Mouse (Mus musculus): Measurements from ENCODE around the gene Actrt3. TPM values are rescaled to one million over a fixed set of nuclear protein-coding genes. Genes with fewer than 3 reads are reported as not detected.
"Not testable (repeated sequence)": the region's sequence is repeated elsewhere in the genome, so short reads cannot be mapped to it uniquely, and the experiment has no call there.

Gene Actrt3
- polyA plus RNA-seq, 1 experiment: 0.02 TPM

DNA sequence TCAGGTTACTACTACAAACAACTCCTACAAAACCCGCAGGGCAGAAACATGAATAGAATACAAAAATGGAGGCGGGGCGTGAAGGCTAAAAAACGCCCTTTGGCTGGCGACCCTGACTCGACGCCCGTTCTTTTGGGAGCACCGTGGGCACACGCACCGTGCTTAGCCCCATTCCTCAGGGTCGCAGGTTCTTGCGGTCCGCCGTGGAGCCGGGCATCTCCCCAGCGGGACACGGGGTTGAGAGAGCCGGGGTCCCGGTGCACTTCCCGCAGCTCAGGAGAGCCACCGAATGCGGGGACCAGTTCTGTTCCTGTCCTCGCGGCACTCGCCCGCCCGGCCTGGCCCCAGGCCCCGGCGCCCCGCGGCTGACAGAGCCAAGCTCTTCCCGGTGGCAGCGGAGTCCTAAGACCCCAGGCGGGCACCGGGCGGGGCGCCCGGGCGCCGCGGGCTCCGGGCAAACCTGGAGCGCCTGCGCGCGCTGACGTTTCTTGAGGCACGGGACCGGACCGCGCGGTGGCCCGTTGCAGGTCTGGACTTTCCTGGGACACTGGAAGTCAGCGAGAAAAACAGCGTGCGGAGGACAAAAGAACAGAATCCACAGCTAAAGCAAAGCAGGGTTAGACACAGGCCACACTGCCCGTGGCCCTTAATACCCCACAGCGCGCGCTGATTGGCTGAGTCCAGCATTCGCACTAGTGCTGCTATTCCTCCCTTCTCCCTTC is 4.5 kb downstream of the Actrt3 start:
- H3K4me3 ChIP-seq (ENCODE audit: insufficient read depth, poor library complexity, severe bottlenecking): peak overlapping the region; percentile 36
- TF ChIP-seq MAX (IDR thresholded peaks at IDR 0.05) (no peak), CTCF (IDR thresholded peaks at IDR 0.05; ENCODE audit: control insufficient read depth, insufficient read depth, insufficient read length) (no peak), USF1 (IDR thresholded peaks at IDR 0.05; ENCODE audit: low read depth) (no peak), FOSL1 (IDR thresholded peaks at IDR 0.05; ENCODE audit: insufficient read depth, low read length, poor library complexity, severe bottlenecking) (no peak), MYOD1 (IDR thresholded peaks at IDR 0.05; ENCODE audit: control insufficient read depth, insufficient read length, low read depth) (no peak), MYOG (IDR thresholded peaks at IDR 0.05; ENCODE audit: control insufficient read depth, extremely low read depth, insufficient read length) (no peak), CEBPB (IDR thresholded peaks at IDR 0.05; ENCODE audit: low read depth) (no peak)
- peak overlapping the region; percentile 88 for H3ac ChIP-seq (ENCODE audit: control insufficient read depth, insufficient read length, low read depth)
- no peaks in the 10 kb centered on the region for H3K27me3 ChIP-seq (ENCODE audit: control insufficient read depth, insufficient read depth, insufficient read length)
- H3K36me3 ChIP-seq (ENCODE audit: control insufficient read depth, insufficient read depth): no peaks in the 10 kb centered on the region
- no peaks in the 10 kb centered on the region for H3K79me2 ChIP-seq (ENCODE audit: control insufficient read depth, insufficient read depth)
- H3K79me3 ChIP-seq (ENCODE audit: low read depth): no peaks in the 10 kb centered on the region

- Histone ChIP-seq H3K4me3 (ENCODE audit: insufficient read depth, poor library complexity, severe bottlenecking) (no peak overlapping the region), H3K36me3 (ENCODE audit: control insufficient read depth, insufficient read depth) (no peaks in the 10 kb centered on the region), H3K79me2 (ENCODE audit: control insufficient read depth, insufficient read depth) (no peaks in the 10 kb centered on the region), H3ac (ENCODE audit: control insufficient read depth, insufficient read length, low read depth) (no peak overlapping the region), H3K79me3 (ENCODE audit: low read depth) (no peaks in the 10 kb centered on the region), H3K27me3 (ENCODE audit: control insufficient read depth, insufficient read depth, insufficient read length) (no peaks in the 10 kb centered on the region)
- TF ChIP-seq FOSL1 (IDR thresholded peaks at IDR 0.05; ENCODE audit: insufficient read depth, low read length, poor library complexity, severe bottlenecking): no peak
- no peak for TF ChIP-seq MYOD1 (IDR thresholded peaks at IDR 0.05; ENCODE audit: control insufficient read depth, insufficient read length, low read depth)
- no peak for TF ChIP-seq MYOG (IDR thresholded peaks at IDR 0.05; ENCODE audit: control insufficient read depth, extremely low read depth, insufficient read length)
- no peak for TF ChIP-seq USF1 (IDR thresholded peaks at IDR 0.05; ENCODE audit: low read depth)
- no peak for TF ChIP-seq MAX (IDR thresholded peaks at IDR 0.05)
- TF ChIP-seq CEBPB (IDR thresholded peaks at IDR 0.05; ENCODE audit: low read depth): no peak
- no peak for TF ChIP-seq CTCF (IDR thresholded peaks at IDR 0.05; ENCODE audit: control insufficient read depth, insufficient read depth, insufficient read length)
These were observed 5.8 kb downstream of the Actrt3 start for GRCm38 (mm10) chr3:30593719-30594485.

GRCm38 (mm10) chr3:30592418-30592853 is 7.3 kb downstream of the Actrt3 start:
- Histone ChIP-seq H3K4me3 (ENCODE audit: insufficient read depth, poor library complexity, severe bottlenecking) (no peak overlapping the region), H3K79me2 (ENCODE audit: control insufficient read depth, insufficient read depth) (no peaks in the 10 kb centered on the region), H3K79me3 (ENCODE audit: low read depth) (no peaks in the 10 kb centered on the region), H3K27me3 (ENCODE audit: control insufficient read depth, insufficient read depth, insufficient read length) (no peaks in the 10 kb centered on the region), H3ac (ENCODE audit: control insufficient read depth, insufficient read length, low read depth) (no peak overlapping the region), H3K36me3 (ENCODE audit: control insufficient read depth, insufficient read depth) (no peaks in the 10 kb centered on the region)
- TF ChIP-seq MYOD1 (IDR thresholded peaks at IDR 0.05; ENCODE audit: control insufficient read depth, insufficient read length, low read depth) (no peak), MAX (IDR thresholded peaks at IDR 0.05) (no peak), USF1 (IDR thresholded peaks at IDR 0.05; ENCODE audit: low read depth) (no peak), CTCF (IDR thresholded peaks at IDR 0.05; ENCODE audit: control insufficient read depth, insufficient read depth, insufficient read length) (no peak), MYOG (IDR thresholded peaks at IDR 0.05; ENCODE audit: control insufficient read depth, extremely low read depth, insufficient read length) (no peak), CEBPB (IDR thresholded peaks at IDR 0.05; ENCODE audit: low read depth) (no peak), FOSL1 (IDR thresholded peaks at IDR 0.05; ENCODE audit: insufficient read depth, low read length, poor library complexity, severe bottlenecking) (no peak)

- Histone ChIP-seq H3K36me3 (ENCODE audit: control insufficient read depth, insufficient read depth) (no peaks in the 10 kb centered on the region), H3ac (ENCODE audit: control insufficient read depth, insufficient read length, low read depth) (no peak overlapping the region), H3K27me3 (ENCODE audit: control insufficient read depth, insufficient read depth, insufficient read length) (no peaks in the 10 kb centered on the region), H3K79me2 (ENCODE audit: control insufficient read depth, insufficient read depth) (no peaks in the 10 kb centered on the region), H3K4me3 (ENCODE audit: insufficient read depth, poor library complexity, severe bottlenecking) (no peak overlapping the region), H3K79me3 (ENCODE audit: low read depth) (no peaks in the 10 kb centered on the region)
- TF ChIP-seq MYOD1 (IDR thresholded peaks at IDR 0.05; ENCODE audit: control insufficient read depth, insufficient read length, low read depth) (no peak), USF1 (IDR thresholded peaks at IDR 0.05; ENCODE audit: low read depth) (no peak), MAX (IDR thresholded peaks at IDR 0.05) (no peak), MYOG (IDR thresholded peaks at IDR 0.05; ENCODE audit: control insufficient read depth, extremely low read depth, insufficient read length) (no peak), FOSL1 (IDR thresholded peaks at IDR 0.05; ENCODE audit: insufficient read depth, low read length, poor library complexity, severe bottlenecking) (no peak), CEBPB (IDR thresholded peaks at IDR 0.05; ENCODE audit: low read depth) (no peak), CTCF (IDR thresholded peaks at IDR 0.05; ENCODE audit: control insufficient read depth, insufficient read depth, insufficient read length) (no peak)
These were observed 10.9 kb downstream of the Actrt3 start for GRCm38 (mm10) chr3:30588865-30589264.

- Histone ChIP-seq H3K27me3 (ENCODE audit: control insufficient read depth, insufficient read depth, insufficient read length) (no peaks in the 10 kb centered on the region), H3K36me3 (ENCODE audit: control insufficient read depth, insufficient read depth) (no peaks in the 10 kb centered on the region), H3K79me3 (ENCODE audit: low read depth) (no peaks in the 10 kb centered on the region), H3ac (ENCODE audit: control insufficient read depth, insufficient read length, low read depth) (no peak overlapping the region), H3K4me3 (ENCODE audit: insufficient read depth, poor library complexity, severe bottlenecking) (no peak overlapping the region), H3K79me2 (ENCODE audit: control insufficient read depth, insufficient read depth) (no peaks in the 10 kb centered on the region)
- no peak for TF ChIP-seq MAX (IDR thresholded peaks at IDR 0.05)
- no peak for TF ChIP-seq MYOD1 (IDR thresholded peaks at IDR 0.05; ENCODE audit: control insufficient read depth, insufficient read length, low read depth)
- no peak for TF ChIP-seq CEBPB (IDR thresholded peaks at IDR 0.05; ENCODE audit: low read depth)
- no peak for TF ChIP-seq MYOG (IDR thresholded peaks at IDR 0.05; ENCODE audit: control insufficient read depth, extremely low read depth, insufficient read length)
- no peak for TF ChIP-seq CTCF (IDR thresholded peaks at IDR 0.05; ENCODE audit: control insufficient read depth, insufficient read depth, insufficient read length)
- TF ChIP-seq FOSL1 (IDR thresholded peaks at IDR 0.05; ENCODE audit: insufficient read depth, low read length, poor library complexity, severe bottlenecking): no peak
- no peak for TF ChIP-seq USF1 (IDR thresholded peaks at IDR 0.05; ENCODE audit: low read depth)
These were observed 26.2 kb downstream of the Actrt3 start for GRCm38 (mm10) chr3:30573549-30573948.

GRCm38 (mm10) chr3:30566333-30566732 is 33.4 kb downstream of the Actrt3 start:
- not testable (repeated sequence) for H3K4me3 ChIP-seq (ENCODE audit: insufficient read depth, poor library complexity, severe bottlenecking); H3K27me3 ChIP-seq (ENCODE audit: control insufficient read depth, insufficient read depth, insufficient read length); H3K79me3 ChIP-seq (ENCODE audit: low read depth); H3ac ChIP-seq (ENCODE audit: control insufficient read depth, insufficient read length, low read depth); H3K36me3 ChIP-seq (ENCODE audit: control insufficient read depth, insufficient read depth); H3K79me2 ChIP-seq (ENCODE audit: control insufficient read depth, insufficient read depth)

Measured in C2C12 (cell line).